Mouse (Mus musculus) MEL (cell line): ENCODE measurements at regions not wholly inside any gene's neighbourhood (a gene's known extent, or its start where the extent isn't known, plus 50 kb on each side); places are given as distances from the start of the nearest gene placed in this dataset.

Experiments
- DNase-seq: peaks from one replicate; pipeline ENCODE4 v3.0.0; 2011; ENCODE audit warnings: low read depth, low spot score
- H3K27ac ChIP-seq: 2 replicates; pipeline ENCODE4 v1.5.1; 2012; ENCODE audit warnings: low read depth, mild to moderate bottlenecking, control low read depth, low read length, moderate library complexity; ENCODE audit not compliant: control insufficient read depth
- H3K27me3 ChIP-seq, 2 experiments: fragments of 150-350 bp in 1 of 2; sonication (generic) in 1 of 2; 2 replicates each; pipeline ENCODE4 v1.6.1; 2012; ENCODE audit warnings: low read length in 2 of 2, mild to moderate bottlenecking in 2 of 2, improper control_type of control experiment in 1 of 2, moderate library complexity in 1 of 2; ENCODE audit not compliant: insufficient read depth in 2 of 2, control insufficient read depth in 1 of 2
- H3K36me3 ChIP-seq, 2 experiments: 2 replicates each; pipeline ENCODE4 v1.6.1; 2012 to 2014; ENCODE audit warnings: low read length in 2 of 2, improper control_type of control experiment in 1 of 2, inconsistent platforms in 1 of 2, mild to moderate bottlenecking in 1 of 2; ENCODE audit not compliant: insufficient read depth in 2 of 2, control insufficient read depth in 1 of 2
- H3K4me1 ChIP-seq, 2 experiments: fragments of 150-350 bp in 1 of 2; sonication (generic) in 1 of 2; 2 replicates each; pipeline ENCODE4 v1.6.1; 2012; ENCODE audit warnings: low read length in 2 of 2, improper control_type of control experiment in 1 of 2, mild to moderate bottlenecking in 1 of 2; ENCODE audit not compliant: insufficient read depth in 2 of 2, control insufficient read depth in 1 of 2
- H3K4me3 ChIP-seq, 2 experiments: fragments of 150-350 bp in 1 of 2; sonication (generic) in 1 of 2; 2 replicates each; pipeline ENCODE4 v1.5.1; 2012; ENCODE audit warnings: low read depth in 2 of 2, low read length in 2 of 2, mild to moderate bottlenecking in 2 of 2, moderate library complexity in 2 of 2, control low read depth in 1 of 2, improper control_type of control experiment in 1 of 2; ENCODE audit not compliant: control insufficient read depth in 1 of 2, insufficient read depth in 1 of 2
- H3K79me2 ChIP-seq: 2 replicates; pipeline ENCODE4 v1.6.1; 2012; ENCODE audit warnings: mild to moderate bottlenecking, low read length, moderate library complexity; ENCODE audit not compliant: control insufficient read depth, poor library complexity, insufficient read depth
- H3K9ac ChIP-seq: 2 replicates; pipeline ENCODE4 v1.6.1; 2012; ENCODE audit warnings: low read depth, mild to moderate bottlenecking, control low read depth, low read length, moderate library complexity; ENCODE audit not compliant: control insufficient read depth, poor library complexity, severe bottlenecking
- H3K9me3 ChIP-seq: fragments of 150-350 bp; sonication (generic); replicated peaks from 2 replicates; pipeline ENCODE4 v1.6.1; 2012; ENCODE audit warnings: mild to moderate bottlenecking, low read length, improper control_type of control experiment, moderate library complexity; ENCODE audit not compliant: insufficient read depth
- CHD2 ChIP-seq: IDR thresholded peaks from 2 replicates; pipeline ENCODE4 v1.6.1; 2011; ENCODE audit warnings: low read length, improper control_type of control experiment
- CTCF ChIP-seq, 3 experiments: IDR thresholded peaks in 2 of 3; conservative IDR thresholded peaks in 1 of 3; 2 replicates each; pipeline ENCODE4 v1.5.1; 2011 to 2012; ENCODE audit warnings: low read length in 3 of 3, low read depth in 2 of 3, mild to moderate bottlenecking in 2 of 3, improper control_type of control experiment in 1 of 3, inconsistent platforms in 1 of 3, mixed read lengths in 1 of 3, moderate library complexity in 1 of 3; ENCODE audit not compliant: control insufficient read depth in 1 of 3, insufficient read depth in 1 of 3, poor library complexity in 1 of 3, severe bottlenecking in 1 of 3
- ETS1 ChIP-seq: IDR thresholded peaks from 2 replicates; pipeline ENCODE4 v1.6.1; 2012; ENCODE audit warnings: low read depth, mild to moderate bottlenecking, inconsistent platforms, low read length, improper control_type of control experiment, moderate library complexity
- GATA1 ChIP-seq: IDR thresholded peaks from 2 replicates; pipeline ENCODE4 v1.6.1; 2011; ENCODE audit warnings: low read depth, low read length, improper control_type of control experiment
- JUND ChIP-seq: IDR thresholded peaks from 2 replicates; pipeline ENCODE4 v1.6.1; 2011; ENCODE audit warnings: low read depth, mild to moderate bottlenecking, improper control_type of control experiment, low read length
- MAZ ChIP-seq: IDR thresholded peaks from 2 replicates; pipeline ENCODE4 v1.6.1; 2012; ENCODE audit warnings: low read depth, mild to moderate bottlenecking, inconsistent platforms, low read length, improper control_type of control experiment
- MYB ChIP-seq: IDR thresholded peaks from 2 replicates; pipeline ENCODE4 v1.6.1; 2011; ENCODE audit warnings: mild to moderate bottlenecking, low read depth, low read length, improper control_type of control experiment
- NRF1 ChIP-seq: IDR thresholded peaks from 2 replicates; pipeline ENCODE4 v1.6.1; 2014; ENCODE audit warnings: low read depth, mild to moderate bottlenecking, inconsistent platforms, low read length, improper control_type of control experiment, moderate library complexity; ENCODE audit not compliant: poor library complexity, insufficient read depth, severe bottlenecking
- RAD21 ChIP-seq: IDR thresholded peaks from 2 replicates; pipeline ENCODE4 v1.6.1; 2011; ENCODE audit warnings: mild to moderate bottlenecking, low read depth, low read length, improper control_type of control experiment
- SMC3 ChIP-seq: IDR thresholded peaks from 2 replicates; pipeline ENCODE4 v1.6.1; 2011; ENCODE audit warnings: low read depth, low read length, improper control_type of control experiment
- TCF12 ChIP-seq: IDR thresholded peaks from 2 replicates; pipeline ENCODE4 v1.6.1; 2014; ENCODE audit warnings: low read depth, mild to moderate bottlenecking, inconsistent platforms, low read length, improper control_type of control experiment, moderate library complexity
- ZC3H11A ChIP-seq: IDR thresholded peaks from 2 replicates; pipeline ENCODE4 v1.6.1; 2012; ENCODE audit warnings: low read depth, mild to moderate bottlenecking, inconsistent platforms, low read length, improper control_type of control experiment
- ZKSCAN1 ChIP-seq: IDR thresholded peaks from 2 replicates; pipeline ENCODE4 v1.6.1; 2012; ENCODE audit warnings: low read depth, mild to moderate bottlenecking, inconsistent platforms, low read length, improper control_type of control experiment, moderate library complexity

GRCm38 (mm10) chr1:75749665-75750221, 203.7 kb downstream of the Slc4a3 start:
- TF ChIP-seq MAZ: no peak
- no peak for TF ChIP-seq CHD2
- no peak for TF ChIP-seq TCF12
- no peak for TF ChIP-seq MYB
- TF ChIP-seq ZKSCAN1: no peak
- TF ChIP-seq ETS1: no peak
- no peak for TF ChIP-seq GATA1
- DNase-seq: no peak
- no peak overlapping the region for H3K9ac ChIP-seq
- no peak overlapping the region for H3K4me3 ChIP-seq
- H3K79me2 ChIP-seq: no peaks in the 10 kb centered on the region
- no peaks in the 10 kb centered on the region for H3K9me3 ChIP-seq
- no peak overlapping the region for H3K27ac ChIP-seq
- no peaks in the 10 kb centered on the region for H3K36me3 ChIP-seq
- H3K4me1 ChIP-seq: no peaks in the 10 kb centered on the region
- no peaks in the 10 kb centered on the region for H3K27me3 ChIP-seq

GRCm38 (mm10) chr1:75772131-75772530, 226.1 kb downstream of the Slc4a3 start:
- no peak overlapping the region for H3K9ac ChIP-seq
- TF ChIP-seq TCF12 (no peak), JUND (no peak), ZC3H11A (no peak), CHD2 (no peak), MAZ (no peak)
- H3K4me3 ChIP-seq: no peak overlapping the region
- no peaks in the 10 kb centered on the region for H3K9me3 ChIP-seq
- H3K27me3 ChIP-seq: no peaks in the 10 kb centered on the region
- DNase-seq: no peak
- no peaks in the 10 kb centered on the region for H3K36me3 ChIP-seq
- no peaks in the 10 kb centered on the region for H3K4me1 ChIP-seq
- H3K79me2 ChIP-seq: no peaks in the 10 kb centered on the region
- H3K27ac ChIP-seq: no peak overlapping the region

GRCm38 (mm10) chr1:75773014-75773413, 226.9 kb downstream of the Slc4a3 start:
- H3K36me3 ChIP-seq: no peaks in the 10 kb centered on the region
- no peaks in the 10 kb centered on the region for H3K27me3 ChIP-seq
- H3K79me2 ChIP-seq: no peaks in the 10 kb centered on the region
- no peak overlapping the region for H3K9ac ChIP-seq
- H3K4me1 ChIP-seq: no peaks in the 10 kb centered on the region
- H3K4me3 ChIP-seq: no peak overlapping the region
- H3K27ac ChIP-seq: no peak overlapping the region
- TF ChIP-seq ETS1: no peak
- TF ChIP-seq SMC3: no peak
- no peak for TF ChIP-seq NRF1
- no peak for TF ChIP-seq CTCF (IDR thresholded peaks at IDR 0.05 in 2 of 3, conservative IDR thresholded peaks at IDR 0.05 in 1 of 3; ENCODE audit: control insufficient read depth in 1 of 3, insufficient read depth in 1 of 3, low read depth in 2 of 3, low read length in 3 of 3, poor library complexity in 1 of 3, severe bottlenecking in 1 of 3)
- no peak for TF ChIP-seq RAD21
- TF ChIP-seq GATA1: no peak
- TF ChIP-seq, all 39 proteins: peak for 0
- DNase-seq: no peak
- no peaks in the 10 kb centered on the region for H3K9me3 ChIP-seq
